Mouse (Mus musculus) CH12.LX (cell line): Measurements from ENCODE around the gene Zpbp2.

Experiments
- CTCF ChIP-seq, 2 experiments: IDR thresholded peaks in 1 of 2; conservative IDR thresholded peaks in 1 of 2; 2 replicates each; pipeline ENCODE4 v1.5.1; 2011 to 2012; ENCODE audit warnings: low read depth in 2 of 2, low read length in 2 of 2, improper control_type of control experiment in 1 of 2, inconsistent platforms in 1 of 2, mild to moderate bottlenecking in 1 of 2, moderate library complexity in 1 of 2
- ETS1 ChIP-seq: conservative IDR thresholded peaks from 2 replicates; pipeline ENCODE4 v1.6.1; 2012; ENCODE audit warnings: low read depth, mild to moderate bottlenecking, inconsistent platforms, low read length, improper control_type of control experiment, moderate library complexity
- HCFC1 ChIP-seq: IDR thresholded peaks from 2 replicates; pipeline ENCODE4 v1.6.1; 2012; ENCODE audit warnings: low read depth, mild to moderate bottlenecking, inconsistent platforms, low read length, improper control_type of control experiment
- JUND ChIP-seq: conservative IDR thresholded peaks from 2 replicates; pipeline ENCODE4 v1.6.1; 2011; ENCODE audit warnings: low read depth, low read length, improper control_type of control experiment
- KAT2A ChIP-seq: IDR thresholded peaks from 2 replicates; pipeline ENCODE4 v1.6.1; 2012; ENCODE audit warnings: low read length, improper control_type of control experiment, inconsistent platforms; ENCODE audit not compliant: insufficient replicate concordance
- MYC ChIP-seq: IDR thresholded peaks from 2 replicates; pipeline ENCODE4 v1.6.1; 2011; ENCODE audit warnings: low read depth, mild to moderate bottlenecking, improper control_type of control experiment, low read length
- POLR2A ChIP-seq: IDR thresholded peaks from 2 replicates; pipeline ENCODE4 v1.6.1; 2011; ENCODE audit warnings: low read depth, mild to moderate bottlenecking, improper control_type of control experiment, low read length
- POLR2AphosphoS2 ChIP-seq: IDR thresholded peaks from 2 replicates; pipeline ENCODE4 v1.6.1; 2011; ENCODE audit warnings: low read depth, low read length, improper control_type of control experiment
- RCOR1 ChIP-seq: conservative IDR thresholded peaks from 2 replicates; pipeline ENCODE4 v1.6.1; 2012; ENCODE audit warnings: low read depth, mild to moderate bottlenecking, inconsistent platforms, low read length, improper control_type of control experiment
- USF1 ChIP-seq: IDR thresholded peaks from 2 replicates; pipeline ENCODE4 v1.6.1; 2014; ENCODE audit warnings: low read depth, mild to moderate bottlenecking, inconsistent platforms, low read length, improper control_type of control experiment

- TF ChIP-seq CTCF (conservative IDR thresholded peaks at IDR 0.05 in 1 of 2, IDR thresholded peaks at IDR 0.05 in 1 of 2; ENCODE audit: low read depth in 2 of 2, low read length in 2 of 2) = no peak
- TF ChIP-seq RCOR1 = no peak
- no peak for TF ChIP-seq POLR2A
- no peak for TF ChIP-seq USF1
- no peak for TF ChIP-seq POLR2AphosphoS2
- TF ChIP-seq KAT2A = no peak
- no peak for TF ChIP-seq JUND
- no peak for TF ChIP-seq HCFC1
- TF ChIP-seq MYC = no peak
- TF ChIP-seq ETS1 = no peak
These were observed 3.1 kb downstream of the Zpbp2 start for GRCm38 (mm10) chr11:98553966-98554365.
